Mouse (Mus musculus): Measurements from ENCODE around the gene Gm28044. TPM values are rescaled to one million over a fixed set of nuclear protein-coding genes. Genes with fewer than 3 reads are reported as not detected.

The Gm28044 gene
- total RNA-seq, 2 experiments from 2014 or later = not detected

Other genes with a start within 250 kb of the Gm28044 start
- not detected for gene Rslcan18, start 244.3 kb downstream of the Gm28044 start, total RNA-seq (2021)
- gene Zfp759, start 238.9 kb downstream of the Gm28044 start, total RNA-seq (2021) = 10 to 100 TPM; 10.8 to 11.3 TPM
- 1 to 10 TPM; 5.3 to 5.6 TPM for gene Rsl1, start 187.4 kb downstream of the Gm28044 start, total RNA-seq (2021)
- 1 to 10 TPM; 4.0 to 4.8 TPM for gene Zfp455, start 166.0 kb downstream of the Gm28044 start, total RNA-seq (2021)
- 10 to 100 TPM; 23.9 to 25.0 TPM for gene Zfp458, start 82.1 kb downstream of the Gm28044 start, total RNA-seq (2021)
- 1 to 10 TPM; 3.3 to 3.8 TPM for gene Zfp457, start 54.1 kb downstream of the Gm28044 start, total RNA-seq (2021)
- gene Zfp595, start 28.0 kb downstream of the Gm28044 start, total RNA-seq (2021) = 1 to 10 TPM; 2.9 to 3.3 TPM
- 1 to 10 TPM in 1 of 2 experiments, under 1 TPM in 1; 0.58 to 1.1 TPM for gene Zfp953, start 69 bp upstream of the Gm28044 start, total RNA-seq (2021)
- not detected for gene Gm28041, start 15.2 kb upstream of the Gm28044 start, total RNA-seq (2021)
- gene Zfp456, start 15.3 kb upstream of the Gm28044 start, total RNA-seq (2021) = under 1 TPM; 0.60 to 0.82 TPM
- gene Zfp429, start 39.3 kb upstream of the Gm28044 start, total RNA-seq (2021) = 1 to 10 TPM; 3.1 to 3.2 TPM
- gene Zfp459, start 60.9 kb upstream of the Gm28044 start, total RNA-seq (2021) = 1 to 10 TPM; 1.7 to 2.8 TPM
- gene Zfp874a, start 91.1 kb upstream of the Gm28044 start, total RNA-seq (2021) = 10 to 100 TPM in 1 of 2 experiments, 1 to 10 TPM in 1; 8.6 to 10.8 TPM
- 10 to 100 TPM; 10.6 to 12.1 TPM for gene Zfp874b, start 123.7 kb upstream of the Gm28044 start, total RNA-seq (2021)
- 1 to 10 TPM; 7.9 to 8.3 TPM for gene Zfp58, start 140.0 kb upstream of the Gm28044 start, total RNA-seq (2021)
- gene Gm26965, start 165.6 kb upstream of the Gm28044 start, total RNA-seq (2021) = not detected
- gene Zfp87, start 165.6 kb upstream of the Gm28044 start, total RNA-seq (2021) = 10 to 100 TPM; 25.6 to 26.7 TPM
- 10 to 100 TPM; 10.1 to 10.9 TPM for gene Zfp748, start 193.3 kb upstream of the Gm28044 start, total RNA-seq (2021)
- gene Zfp729b, start 249.2 kb upstream of the Gm28044 start, total RNA-seq (2021) = 10 to 100 TPM; 11.3 to 11.4 TPM

Measured in left cerebral cortex, postnatal 4 days (tissue).